Mouse (Mus musculus) kidney, postnatal 0 days (tissue): ENCODE data around the gene Fmnl3. TPM values are rescaled to one million over a fixed set of nuclear protein-coding genes. Genes with fewer than 3 reads are reported as not detected.

Experiments used
- ATAC-seq: fragments of 200-750 bp; cut with Nextera tagmentation; replicated peaks from 2 replicates; pipeline ENCODE4 v1.8.0; 2017; ENCODE audit warnings: low read depth, moderate number of reproducible peaks, moderate TSS enrichment, moderate library complexity; ENCODE audit not compliant: low FRiP score
- DNase-seq: peaks from one replicate; pipeline ENCODE4 v3.0.0-alpha.2; 2016; ENCODE audit warnings: low spot score
- H3K27ac ChIP-seq: fragments of 300-500 bp; sonication (generic); 2 replicates; pipeline ENCODE4 v1.5.1; 2014; ENCODE audit warnings: mild to moderate bottlenecking
- H3K27me3 ChIP-seq: fragments of 300-500 bp; sonication (generic); 2 replicates; pipeline ENCODE4 v1.6.1; 2014; ENCODE audit warnings: low read length, mixed read lengths; ENCODE audit not compliant: insufficient read depth
- H3K36me3 ChIP-seq: fragments of 300-500 bp; sonication (generic); 2 replicates; pipeline ENCODE4 v1.6.1; 2014; ENCODE audit warnings: low read length, mixed read lengths; ENCODE audit not compliant: insufficient read depth
- H3K4me1 ChIP-seq: fragments of 300-500 bp; sonication (generic); replicated peaks from 2 replicates; pipeline ENCODE4 v1.6.1; 2014; ENCODE audit warnings: antibody characterized with exemption, low read length, mixed read lengths; ENCODE audit not compliant: insufficient read depth
- H3K4me2 ChIP-seq: fragments of 300-500 bp; sonication (generic); 2 replicates; pipeline ENCODE4 v1.6.1; 2014; ENCODE audit warnings: mild to moderate bottlenecking, low read length, moderate library complexity, mixed read lengths
- H3K4me3 ChIP-seq: fragments of 300-500 bp; sonication (generic); replicated peaks from 2 replicates; pipeline ENCODE4 v1.5.1; 2014; ENCODE audit warnings: low read depth, low read length
- H3K9ac ChIP-seq: fragments of 300-500 bp; sonication (generic); 2 replicates; pipeline ENCODE4 v1.6.1; 2014; ENCODE audit warnings: low read depth, low read length
- H3K9me3 ChIP-seq: fragments of 300-500 bp; sonication (generic); replicated peaks from 2 replicates; pipeline ENCODE4 v1.6.1; 2016; ENCODE audit warnings: low read length, inconsistent platforms, mixed read lengths
- CTCF ChIP-seq: IDR thresholded peaks from 2 replicates; pipeline ENCODE4 v1.5.1; 2016; ENCODE audit warnings: antibody characterized with exemption, low read depth, mild to moderate bottlenecking, moderate library complexity
- WGBS: fragments of 180-500 bp; shearing (Covaris S2); extraction: QIAGEN DNeasy Blood & Tissue Kit; methylation state at CpG from one replicate; pipeline ENCODE4 v1.1.7; 2014; 5-methylcytosine and 5-hydroxymethylcytosine counted together
- polyA plus RNA-seq: library from polyadenylated mRNA; unstranded; fragments of >200 nt; fragmentation: Nextera tagmentation; extraction: Ambion mirVana; gene quantifications from 2 replicates; pipeline ENCODE4 v1.2.1, GENCODE M21; 2015

Fmnl3 gene
- polyA plus RNA-seq, 1 experiment from 2014 or later: 31.6 TPM

GRCm38 (mm10) chr15:99352306-99352705 lies 18.0 kb downstream of the Fmnl3 start:
- no peak overlapping the region for H3K9ac ChIP-seq
- TF ChIP-seq CTCF: no peak
- ATAC-seq (no peak), DNase-seq (no peak)
- no peaks in the 10 kb centered on the region for H3K36me3 ChIP-seq
- no peaks in the 10 kb centered on the region for H3K9me3 ChIP-seq
- no peaks in the 10 kb centered on the region for H3K27me3 ChIP-seq
- WGBS: 66% methylated on average over 5 of the region's 5 CpGs
- no peak overlapping the region for H3K4me2 ChIP-seq
- H3K4me1 ChIP-seq: no peaks in the 10 kb centered on the region
- H3K4me3 ChIP-seq: no peak overlapping the region
- H3K27ac ChIP-seq: no peak overlapping the region

GRCm38 (mm10) chr15:99351610-99352009 lies 18.7 kb downstream of the Fmnl3 start:
- no peak overlapping the region for H3K9ac ChIP-seq
- 55% methylated on average over 6 of the region's 6 CpGs for WGBS
- ATAC-seq (no peak), DNase-seq (no peak)
- no peaks in the 10 kb centered on the region for H3K9me3 ChIP-seq
- no peak for TF ChIP-seq CTCF
- no peak overlapping the region for H3K4me3 ChIP-seq
- no peaks in the 10 kb centered on the region for H3K4me1 ChIP-seq
- no peak overlapping the region for H3K27ac ChIP-seq
- H3K36me3 ChIP-seq: no peaks in the 10 kb centered on the region
- H3K27me3 ChIP-seq: no peaks in the 10 kb centered on the region
- no peak overlapping the region for H3K4me2 ChIP-seq

- no peak for TF ChIP-seq CTCF
- DNase-seq: no peak
- ATAC-seq: no peak
- no peak overlapping the region for H3K9ac ChIP-seq
- H3K4me2 ChIP-seq: no peak overlapping the region
- H3K36me3 ChIP-seq: no peaks in the 10 kb centered on the region
- no peak overlapping the region for H3K27ac ChIP-seq
- 43% methylated on average over 4 of the region's 4 CpGs for WGBS
- H3K4me1 ChIP-seq: peaks cover 35% of the 10 kb centered on the region
- no peaks in the 10 kb centered on the region for H3K9me3 ChIP-seq
- H3K4me3 ChIP-seq: no peak overlapping the region
- H3K27me3 ChIP-seq: no peaks in the 10 kb centered on the region
These were observed 25.3 kb downstream of the Fmnl3 start for GRCm38 (mm10) chr15:99344961-99345360.

- H3K4me1 ChIP-seq: peaks cover 41% of the 10 kb centered on the region
- WGBS: 55% methylated on average over 8 of the region's 8 CpGs
- H3K27me3 ChIP-seq: no peaks in the 10 kb centered on the region
- DNase-seq (no peak), ATAC-seq (no peak)
- no peak overlapping the region for H3K9ac ChIP-seq
- H3K4me3 ChIP-seq: no peak overlapping the region
- no peaks in the 10 kb centered on the region for H3K9me3 ChIP-seq
- TF ChIP-seq CTCF: no peak
- H3K4me2 ChIP-seq: peak overlapping the region; percentile 7; the same call in 1 of the 2 replicates
- peak overlapping the region; percentile 77 for H3K27ac ChIP-seq
- H3K36me3 ChIP-seq: no peaks in the 10 kb centered on the region
These were observed 26.0 kb downstream of the Fmnl3 start for GRCm38 (mm10) chr15:99344148-99344870.

- no peak overlapping the region for H3K9ac ChIP-seq
- DNase-seq (peak; percentile 52), ATAC-seq (no peak)
- peak overlapping the region; percentile 7; the same call in 1 of the 2 replicates for H3K4me2 ChIP-seq
- 24% methylated on average over 5 of the region's 5 CpGs for WGBS
- no peaks in the 10 kb centered on the region for H3K9me3 ChIP-seq
- no peaks in the 10 kb centered on the region for H3K36me3 ChIP-seq
- peak overlapping the region; percentile 77 for H3K27ac ChIP-seq
- H3K4me3 ChIP-seq: no peak overlapping the region
- no peak for TF ChIP-seq CTCF
- no peaks in the 10 kb centered on the region for H3K27me3 ChIP-seq
- H3K4me1 ChIP-seq: peaks cover 47% of the 10 kb centered on the region
These were observed 26.7 kb downstream of the Fmnl3 start for GRCm38 (mm10) chr15:99343414-99344147.

GRCm38 (mm10) chr15:99342194-99342981 lies 27.9 kb downstream of the Fmnl3 start:
- H3K4me2 ChIP-seq: no peak overlapping the region
- TF ChIP-seq CTCF: no peak
- no peak overlapping the region for H3K4me3 ChIP-seq
- 0 out of 2 replicates have a peak overlapping the region, but pooled peaks have one; percentile 5 for H3K27ac ChIP-seq
- H3K4me1 ChIP-seq: peaks cover 52% of the 10 kb centered on the region
- no peaks in the 10 kb centered on the region for H3K36me3 ChIP-seq
- no peaks in the 10 kb centered on the region for H3K9me3 ChIP-seq
- H3K9ac ChIP-seq: no peak overlapping the region
- ATAC-seq (no peak), DNase-seq (no peak)
- WGBS: 45% methylated on average over 9 of the region's 9 CpGs
- no peaks in the 10 kb centered on the region for H3K27me3 ChIP-seq
